Mouse (Mus musculus): ENCODE data around the gene Olfr878. TPM values are rescaled to one million over a fixed set of nuclear protein-coding genes. Genes with fewer than 3 reads are reported as not detected.

Gene Olfr878
- total and polyA plus RNA-seq, 2 experiments from 2014 or later, result not detected

DNA sequence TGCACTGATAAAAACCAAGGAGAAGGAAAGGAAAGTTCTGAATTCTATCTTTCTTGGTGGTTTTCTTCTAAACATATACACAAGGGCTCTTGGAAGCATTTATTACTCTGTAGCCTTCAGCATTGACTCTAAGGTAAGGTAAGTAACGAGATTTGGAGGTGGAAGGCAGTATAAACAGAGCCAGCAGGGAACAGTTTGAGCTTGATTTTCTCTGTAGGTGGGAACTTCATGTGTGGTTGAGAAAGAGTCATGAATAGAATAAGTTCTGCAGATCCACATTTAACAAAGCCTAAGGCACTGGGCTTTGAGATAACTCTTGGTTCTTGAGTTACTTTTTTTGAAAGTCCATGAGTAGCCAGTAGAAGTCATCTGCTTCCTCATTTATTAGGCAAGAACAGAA lies 378 bp downstream of the Olfr878 start:
- DNase-seq, result no peak
- Histone ChIP-seq H3K27me3 (ENCODE audit: insufficient read depth, low read length) (no peaks in the 10 kb centered on the region), H3K4me1 (ENCODE audit: insufficient read depth) (no peaks in the 10 kb centered on the region), H3K9me3 (ENCODE audit: low read length) (no peaks in the 10 kb centered on the region), H3K27ac (ENCODE audit: low read depth, low read length) (no peak overlapping the region), H3K4me3 (ENCODE audit: low read depth, low read length) (no peak overlapping the region), H3K36me3 (ENCODE audit: insufficient read depth) (no peaks in the 10 kb centered on the region), H3K4me2 (ENCODE audit: low read depth) (no peak overlapping the region), H3K9ac (no peak overlapping the region)
- WGBS, result 59% methylated on average over 1 of the region's 1 CpGs
- no peak for ATAC-seq
- no peak for TF ChIP-seq CTCF (IDR thresholded peaks at IDR 0.05; ENCODE audit: low read depth)

DNA sequence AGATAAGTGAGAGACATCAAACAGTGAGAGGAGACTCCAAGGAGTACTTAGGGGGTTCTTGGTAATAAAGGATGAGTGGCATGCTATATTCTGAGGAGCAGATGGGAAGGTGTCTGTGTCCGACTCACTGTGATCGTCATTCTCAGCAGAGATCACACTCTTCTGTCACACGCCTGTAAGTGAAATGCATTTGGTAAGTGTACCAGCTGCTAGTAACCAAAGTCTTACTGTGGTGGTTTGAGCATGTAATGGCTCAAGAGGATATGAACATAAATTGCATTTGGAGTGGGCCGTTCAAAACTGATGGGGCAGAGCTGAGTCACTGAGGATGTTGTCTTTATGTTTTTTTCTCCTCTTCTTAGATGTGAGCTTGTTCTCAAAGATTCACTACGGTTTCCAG lies 6.6 kb downstream of the Olfr878 start:
- no peak overlapping the region for H3K27ac ChIP-seq (ENCODE audit: low read depth, low read length)
- no peak for DNase-seq
- 84% methylated on average over 5 of the region's 5 CpGs for WGBS
- no peak overlapping the region for H3K4me2 ChIP-seq (ENCODE audit: low read depth)
- TF ChIP-seq CTCF (IDR thresholded peaks at IDR 0.05; ENCODE audit: low read depth), result no peak
- no peaks in the 10 kb centered on the region for H3K27me3 ChIP-seq (ENCODE audit: insufficient read depth, low read length)
- H3K9me3 ChIP-seq (ENCODE audit: low read length), result no peaks in the 10 kb centered on the region
- ATAC-seq, result no peak
- H3K4me3 ChIP-seq (ENCODE audit: low read depth, low read length), result no peak overlapping the region
- H3K4me1 ChIP-seq (ENCODE audit: insufficient read depth), result no peaks in the 10 kb centered on the region
- H3K9ac ChIP-seq, result no peak overlapping the region
- no peaks in the 10 kb centered on the region for H3K36me3 ChIP-seq (ENCODE audit: insufficient read depth)

DNA sequence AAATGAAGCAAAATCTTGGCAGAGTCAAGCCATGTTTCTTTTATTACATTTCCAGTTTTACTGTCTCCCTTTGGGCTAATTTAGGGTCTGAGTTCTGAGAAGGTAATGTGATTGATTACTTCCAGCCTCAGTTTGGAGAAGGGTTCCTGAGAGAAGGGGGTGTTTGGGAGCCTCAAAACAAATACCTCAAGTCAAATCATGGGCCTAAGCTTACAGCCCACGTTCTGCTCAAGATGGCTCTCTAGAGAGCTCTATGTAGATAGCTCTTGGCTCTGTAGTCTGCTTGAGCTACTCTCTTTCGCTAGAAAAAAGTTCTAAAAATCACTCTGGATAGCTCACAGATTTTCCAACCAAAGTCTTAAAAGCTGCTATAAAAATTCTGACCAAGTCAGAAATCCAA lies 7.8 kb downstream of the Olfr878 start:
- Histone ChIP-seq H3K4me3 (ENCODE audit: low read depth, low read length) (no peak overlapping the region), H3K9me3 (ENCODE audit: low read length) (no peaks in the 10 kb centered on the region), H3K27ac (ENCODE audit: low read depth, low read length) (no peak overlapping the region), H3K27me3 (ENCODE audit: insufficient read depth, low read length) (no peaks in the 10 kb centered on the region), H3K36me3 (ENCODE audit: insufficient read depth) (no peaks in the 10 kb centered on the region), H3K9ac (no peak overlapping the region), H3K4me2 (ENCODE audit: low read depth) (no peak overlapping the region), H3K4me1 (ENCODE audit: insufficient read depth) (no peaks in the 10 kb centered on the region)
- WGBS, result 80% methylated on average over 2 of the region's 2 CpGs
- TF ChIP-seq CTCF (IDR thresholded peaks at IDR 0.05; ENCODE audit: low read depth), result no peak
- ATAC-seq (no peak), DNase-seq (no peak)

DNA sequence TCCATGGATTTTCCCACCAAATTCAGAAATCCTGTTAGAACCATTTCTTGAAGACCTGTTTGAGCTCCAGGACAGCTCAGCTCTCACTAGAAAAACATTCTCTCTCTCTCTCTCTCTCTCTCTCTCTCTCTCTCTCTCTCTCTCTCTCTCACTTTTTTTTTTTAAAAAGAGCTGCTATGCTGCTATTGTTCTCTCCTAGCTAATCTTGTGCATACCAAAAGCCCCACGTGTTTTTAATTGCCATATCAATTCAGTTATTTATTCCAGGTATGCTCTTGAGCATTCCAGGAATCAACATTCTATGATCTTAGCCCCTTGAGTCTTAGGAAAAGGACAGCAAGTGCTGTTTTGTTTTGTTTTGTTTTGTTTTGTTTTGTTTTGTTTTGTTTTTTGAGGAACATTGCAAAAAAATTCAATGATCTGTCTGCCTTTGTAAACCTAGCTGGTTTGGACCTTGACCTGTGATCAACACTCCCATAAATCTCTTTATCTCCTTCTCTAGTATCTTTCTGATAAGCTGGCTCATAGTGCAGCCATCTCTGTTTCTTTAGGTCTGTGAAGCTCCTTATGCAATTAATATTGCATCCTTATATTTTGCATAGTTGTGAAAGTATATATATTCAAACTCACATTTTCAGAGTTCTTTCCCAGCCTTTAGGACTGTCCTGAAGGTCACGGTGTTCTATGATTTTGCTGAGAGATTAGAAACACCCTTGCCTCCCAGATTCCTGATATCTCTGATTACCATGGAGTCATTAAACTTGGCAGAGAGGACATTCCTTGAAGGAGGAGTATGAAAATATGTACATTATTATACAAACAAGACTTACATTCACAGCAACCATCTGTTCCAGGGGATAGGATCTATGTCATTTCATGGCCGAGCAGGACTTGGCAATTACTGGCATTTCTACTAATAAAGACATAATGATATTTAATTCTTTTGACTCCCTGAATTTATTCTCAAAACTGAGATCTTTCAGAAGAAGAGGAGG lies 8.7 kb downstream of the Olfr878 start:
- Histone ChIP-seq H3K27me3 (ENCODE audit: insufficient read depth, low read length) (no peaks in the 10 kb centered on the region), H3K4me1 (ENCODE audit: insufficient read depth) (no peaks in the 10 kb centered on the region), H3K9me3 (ENCODE audit: low read length) (no peaks in the 10 kb centered on the region), H3K36me3 (ENCODE audit: insufficient read depth) (no peaks in the 10 kb centered on the region), H3K4me3 (ENCODE audit: low read depth, low read length) (no peak overlapping the region), H3K27ac (ENCODE audit: low read depth, low read length) (no peak overlapping the region), H3K4me2 (ENCODE audit: low read depth) (no peak overlapping the region), H3K9ac (no peak overlapping the region)
- DNase-seq (no peak), ATAC-seq (no peak)
- WGBS, result 52% methylated on average over 3 of the region's 3 CpGs
- no peak for TF ChIP-seq CTCF (IDR thresholded peaks at IDR 0.05; ENCODE audit: low read depth)

DNA sequence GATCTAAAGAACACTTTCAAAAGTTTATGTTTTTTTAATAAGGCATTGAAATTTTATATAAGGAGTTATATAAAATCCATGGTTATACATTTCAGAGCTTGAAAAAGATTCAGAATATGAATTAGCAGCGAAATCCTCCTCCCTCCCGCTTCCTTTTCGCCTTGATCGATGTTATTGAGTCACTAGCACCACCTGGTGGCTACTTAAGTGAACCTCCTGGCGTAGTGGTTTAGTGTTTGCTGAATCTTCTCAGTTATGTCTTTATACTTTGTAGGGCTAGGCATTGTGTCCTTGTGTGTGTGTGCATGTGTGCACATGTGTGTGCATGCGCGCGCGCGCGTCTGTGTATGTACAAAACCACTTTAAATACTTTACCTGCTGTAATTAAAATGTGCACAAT lies 14.9 kb downstream of the Olfr878 start:
- H3K27ac ChIP-seq (ENCODE audit: low read depth, low read length), result no peak overlapping the region
- peak; percentile 80 for ATAC-seq
- no peak overlapping the region for H3K9ac ChIP-seq
- peak; percentile 94 for TF ChIP-seq CTCF (IDR thresholded peaks at IDR 0.05; ENCODE audit: low read depth)
- H3K36me3 ChIP-seq (ENCODE audit: insufficient read depth), result no peaks in the 10 kb centered on the region
- no peak overlapping the region for H3K4me3 ChIP-seq (ENCODE audit: low read depth, low read length)
- 4% methylated on average over 11 of the region's 11 CpGs for WGBS
- no peaks in the 10 kb centered on the region for H3K9me3 ChIP-seq (ENCODE audit: low read length)
- H3K4me1 ChIP-seq (ENCODE audit: insufficient read depth), result no peaks in the 10 kb centered on the region
- DNase-seq, result peak; percentile 93
- H3K4me2 ChIP-seq (ENCODE audit: low read depth), result no peak overlapping the region
- no peaks in the 10 kb centered on the region for H3K27me3 ChIP-seq (ENCODE audit: insufficient read depth, low read length)

DNA sequence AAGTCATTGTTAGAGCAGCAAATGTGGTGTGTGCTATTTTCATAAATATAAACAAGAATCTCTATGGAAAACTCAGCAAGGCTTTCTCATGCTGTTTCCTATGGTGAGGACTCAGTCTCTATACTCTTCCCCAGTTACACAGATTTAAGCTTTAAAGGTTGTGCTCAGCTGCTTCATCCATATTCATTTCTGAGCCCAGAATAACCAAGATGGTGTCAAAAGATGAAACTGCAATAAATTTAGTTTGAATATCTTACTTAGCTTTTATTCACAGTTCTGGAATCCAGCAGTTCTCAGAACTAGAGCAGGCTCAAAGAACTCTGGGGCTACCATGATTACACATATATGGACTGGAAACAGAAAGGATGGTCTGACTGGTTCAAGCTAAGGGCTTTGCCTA lies 16.5 kb downstream of the Olfr878 start:
- H3K9me3 ChIP-seq (ENCODE audit: low read length), result no peaks in the 10 kb centered on the region
- no peak overlapping the region for H3K9ac ChIP-seq
- H3K27ac ChIP-seq (ENCODE audit: low read depth, low read length), result no peak overlapping the region
- H3K36me3 ChIP-seq (ENCODE audit: insufficient read depth), result no peaks in the 10 kb centered on the region
- no peak overlapping the region for H3K4me2 ChIP-seq (ENCODE audit: low read depth)
- H3K4me3 ChIP-seq (ENCODE audit: low read depth, low read length), result no peak overlapping the region
- no peak for TF ChIP-seq CTCF (IDR thresholded peaks at IDR 0.05; ENCODE audit: low read depth)
- DNase-seq (no peak), ATAC-seq (no peak)
- H3K27me3 ChIP-seq (ENCODE audit: insufficient read depth, low read length), result no peaks in the 10 kb centered on the region
- no peaks in the 10 kb centered on the region for H3K4me1 ChIP-seq (ENCODE audit: insufficient read depth)

DNA sequence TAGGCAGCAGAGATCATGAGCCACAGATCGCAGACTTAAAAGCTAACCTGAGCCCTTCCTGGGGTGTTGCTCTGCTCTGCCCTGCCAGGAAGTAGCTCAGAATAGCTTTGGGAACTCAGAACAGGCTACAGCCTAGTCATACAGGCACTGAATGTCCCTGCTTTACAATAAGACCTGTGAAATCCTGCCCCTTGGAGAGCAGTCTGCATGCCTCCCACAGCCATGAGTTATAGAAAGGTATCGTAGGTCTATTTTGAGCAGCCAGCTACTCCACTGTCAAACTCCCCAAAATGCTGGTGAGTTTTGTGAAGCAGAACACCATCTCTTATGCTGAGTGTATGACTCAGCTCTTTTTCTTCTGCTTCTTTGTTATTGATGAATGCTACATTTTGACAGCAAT lies 23.5 kb downstream of the Olfr878 start:
- no peak for TF ChIP-seq CTCF (IDR thresholded peaks at IDR 0.05; ENCODE audit: low read depth)
- H3K27me3 ChIP-seq (ENCODE audit: insufficient read depth, low read length), result no peaks in the 10 kb centered on the region
- no peak overlapping the region for H3K27ac ChIP-seq (ENCODE audit: low read depth, low read length)
- DNase-seq, result no peak
- H3K9me3 ChIP-seq (ENCODE audit: low read length), result no peaks in the 10 kb centered on the region
- WGBS, result 87% methylated on average over 2 of the region's 2 CpGs
- H3K4me1 ChIP-seq (ENCODE audit: insufficient read depth), result no peaks in the 10 kb centered on the region
- no peaks in the 10 kb centered on the region for H3K36me3 ChIP-seq (ENCODE audit: insufficient read depth)
- no peak overlapping the region for H3K4me2 ChIP-seq (ENCODE audit: low read depth)
- ATAC-seq, result no peak
- no peak overlapping the region for H3K9ac ChIP-seq
- no peak overlapping the region for H3K4me3 ChIP-seq (ENCODE audit: low read depth, low read length)

Other genes with a start within 250 kb of the Olfr878 start
- gene Panx3, start 248.6 kb upstream of the Olfr878 start, total RNA-seq (2014; rRNA removed), result 0.08 and 1.8 TPM in 2 replicates
- not detected in 2 replicates for gene Panx3, start 248.6 kb upstream of the Olfr878 start, polyA plus RNA-seq (2015; fragmentation: Nextera tagmentation; extraction: Ambion mirVana)
- gene Olfr160, start 201.6 kb upstream of the Olfr878 start, total RNA-seq (2014; rRNA removed), result not detected in 2 replicates
- not detected in 2 replicates for gene Olfr160, start 201.6 kb upstream of the Olfr878 start, polyA plus RNA-seq (2015; fragmentation: Nextera tagmentation; extraction: Ambion mirVana)
- gene Olfr874, start 172.7 kb upstream of the Olfr878 start, total RNA-seq (2014; rRNA removed), result not detected in 2 replicates
- gene Olfr874, start 172.7 kb upstream of the Olfr878 start, polyA plus RNA-seq (2015; fragmentation: Nextera tagmentation; extraction: Ambion mirVana), result not detected in 2 replicates
- not detected in 2 replicates for gene Olfr875, start 146.0 kb upstream of the Olfr878 start, total RNA-seq (2014; rRNA removed)
- 0.16 TPM in 1 of 2 replicates, not detected in the other for gene Olfr875, start 146.0 kb upstream of the Olfr878 start, polyA plus RNA-seq (2015; fragmentation: Nextera tagmentation; extraction: Ambion mirVana)
- not detected in 2 replicates for gene Olfr876, start 114.8 kb upstream of the Olfr878 start, total RNA-seq (2014; rRNA removed)
- gene Olfr876, start 114.8 kb upstream of the Olfr878 start, polyA plus RNA-seq (2015; fragmentation: Nextera tagmentation; extraction: Ambion mirVana), result not detected in 2 replicates
- not detected in 2 replicates for gene Olfr877, start 63.6 kb upstream of the Olfr878 start, total RNA-seq (2014; rRNA removed)
- 0.11 TPM in 1 of 2 replicates, not detected in the other for gene Olfr877, start 63.6 kb upstream of the Olfr878 start, polyA plus RNA-seq (2015; fragmentation: Nextera tagmentation; extraction: Ambion mirVana)
- not detected in 2 replicates for gene Olfr145, start 21.1 kb upstream of the Olfr878 start, total RNA-seq (2014; rRNA removed)
- not detected in 2 replicates for gene Olfr145, start 21.1 kb upstream of the Olfr878 start, polyA plus RNA-seq (2015; fragmentation: Nextera tagmentation; extraction: Ambion mirVana)
- not detected in 2 replicates for gene Olfr881, start 74.0 kb downstream of the Olfr878 start, total RNA-seq (2014; rRNA removed)
- not detected in 2 replicates for gene Olfr881, start 74.0 kb downstream of the Olfr878 start, polyA plus RNA-seq (2015; fragmentation: Nextera tagmentation; extraction: Ambion mirVana)
- gene Olfr883, start 108.0 kb downstream of the Olfr878 start, total RNA-seq (2014; rRNA removed), result not detected in 2 replicates
- gene Olfr883, start 108.0 kb downstream of the Olfr878 start, polyA plus RNA-seq (2015; fragmentation: Nextera tagmentation; extraction: Ambion mirVana), result not detected in 2 replicates
- not detected in 2 replicates for gene Olfr884, start 128.7 kb downstream of the Olfr878 start, total RNA-seq (2014; rRNA removed)
- gene Olfr884, start 128.7 kb downstream of the Olfr878 start, polyA plus RNA-seq (2015; fragmentation: Nextera tagmentation; extraction: Ambion mirVana), result not detected in 2 replicates
- not detected in 2 replicates for gene Olfr885, start 143.5 kb downstream of the Olfr878 start, total RNA-seq (2014; rRNA removed)
- not detected in 2 replicates for gene Olfr885, start 143.5 kb downstream of the Olfr878 start, polyA plus RNA-seq (2015; fragmentation: Nextera tagmentation; extraction: Ambion mirVana)
- gene Olfr887, start 166.2 kb downstream of the Olfr878 start, total RNA-seq (2014; rRNA removed), result not detected in 2 replicates
- gene Olfr887, start 166.2 kb downstream of the Olfr878 start, polyA plus RNA-seq (2015; fragmentation: Nextera tagmentation; extraction: Ambion mirVana), result not detected in 2 replicates
- not detected in 2 replicates for gene Olfr888, start 190.3 kb downstream of the Olfr878 start, total RNA-seq (2014; rRNA removed)
- gene Olfr888, start 190.3 kb downstream of the Olfr878 start, polyA plus RNA-seq (2015; fragmentation: Nextera tagmentation; extraction: Ambion mirVana), result not detected in 2 replicates
- not detected in 2 replicates for gene Olfr889, start 197.4 kb downstream of the Olfr878 start, total RNA-seq (2014; rRNA removed)
- 0.02 and 0.04 TPM in 2 replicates for gene Olfr889, start 197.4 kb downstream of the Olfr878 start, polyA plus RNA-seq (2015; fragmentation: Nextera tagmentation; extraction: Ambion mirVana)
- gene Olfr890, start 224.7 kb downstream of the Olfr878 start, total RNA-seq (2014; rRNA removed), result not detected in 2 replicates
- gene Olfr890, start 224.7 kb downstream of the Olfr878 start, polyA plus RNA-seq (2015; fragmentation: Nextera tagmentation; extraction: Ambion mirVana), result not detected in 2 replicates

All from forebrain, postnatal 0 days (tissue).